Mouse (Mus musculus) cerebellum, adult 8-10 months (tissue): ENCODE measurements around the gene Znfx1.
"Not testable (repeated sequence)": the region's sequence is repeated elsewhere in the genome, so short reads cannot be mapped to it uniquely, and the experiment has no call there.

Source experiments
- DNase-seq: peaks from one replicate; pipeline ENCODE4 v3.0.0; 2022

The Znfx1 gene

GRCm38 (mm10) chr2:167043400-167044121 is 19.3 kb downstream of the Znfx1 start:
- DNase-seq, result no peak

GRCm38 (mm10) chr2:167039386-167039785 is 23.4 kb downstream of the Znfx1 start:
- no peak for DNase-seq

GRCm38 (mm10) chr2:167038716-167039115 is 24.1 kb downstream of the Znfx1 start:
- no peak for DNase-seq

GRCm38 (mm10) chr2:167038297-167038696 is 24.5 kb downstream of the Znfx1 start:
- peak; percentile 30 for DNase-seq

- DNase-seq, result no peak
These were observed 25.1 kb downstream of the Znfx1 start for GRCm38 (mm10) chr2:167037710-167038109.

DNA sequence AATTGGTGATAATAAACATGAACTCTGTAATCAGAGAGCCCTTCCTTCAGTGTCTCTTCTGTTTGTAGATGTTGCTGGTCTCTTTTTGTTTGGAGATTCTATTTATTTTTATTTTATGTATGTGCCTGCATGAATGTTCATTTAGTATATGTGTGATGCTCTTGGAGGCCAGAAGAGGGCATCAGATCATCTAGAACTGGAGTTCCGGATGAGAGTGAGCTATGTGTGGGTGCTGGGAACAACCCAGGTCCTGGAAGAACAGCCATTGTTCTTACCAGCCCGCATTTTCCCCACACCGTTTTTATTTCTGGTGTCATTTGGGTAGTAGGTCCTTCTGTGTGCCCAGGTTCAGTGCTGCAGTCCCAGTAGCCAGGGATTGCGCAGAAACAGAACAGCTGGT is 32.3 kb downstream of the Znfx1 start:
- no peak for DNase-seq

GRCm38 (mm10) chr2:167028553-167028952 is 34.3 kb downstream of the Znfx1 start:
- DNase-seq, result no peak

- DNase-seq, result no peak
These were observed 43.4 kb downstream of the Znfx1 start for GRCm38 (mm10) chr2:167019396-167019795.

DNA sequence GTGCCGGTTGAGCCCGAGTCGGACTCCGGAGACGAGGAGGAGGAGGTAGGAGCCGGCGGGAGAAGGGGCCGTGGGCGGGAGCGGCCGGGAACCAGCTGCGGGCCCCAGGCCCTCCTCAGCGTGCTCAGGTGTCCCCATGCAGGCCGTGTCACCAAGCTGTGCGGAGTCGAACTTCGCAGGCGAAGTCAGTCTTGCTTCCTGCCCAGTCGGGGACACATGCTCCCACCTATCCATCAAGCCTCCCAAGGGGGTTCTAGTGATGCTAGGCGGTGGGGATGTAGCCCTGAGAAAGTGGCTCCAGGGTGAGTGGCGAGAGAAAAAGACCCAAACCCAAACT is 47.5 kb downstream of the Znfx1 start:
- no peak for DNase-seq

GRCm38 (mm10) chr2:167014702-167015381 is 48.0 kb downstream of the Znfx1 start, which contains the start of gene Ddx27:
Ddx27 (plus strand) TSS chr2:167015193.
- peak; percentile 87 for DNase-seq

DNA sequence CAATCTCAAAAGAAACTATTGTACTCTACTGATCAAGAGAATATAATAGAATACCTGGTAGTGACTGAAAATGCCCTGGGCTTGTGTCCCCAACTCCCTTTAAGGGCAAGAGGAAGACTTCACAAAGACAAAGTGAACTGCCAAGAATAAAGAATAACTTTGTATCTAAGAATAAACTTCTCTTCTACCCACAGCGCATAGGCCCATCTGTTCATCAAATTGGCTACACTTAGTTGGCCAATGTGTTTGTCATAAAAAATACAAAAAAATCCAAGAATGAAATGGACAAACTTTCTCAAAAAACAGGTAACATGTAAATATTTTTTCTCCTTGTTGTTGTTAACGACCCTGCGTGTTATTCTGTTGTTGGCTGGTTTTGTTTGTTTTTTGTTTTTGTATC is 52.3 kb downstream of the Znfx1 start:
- no peak for DNase-seq

DNA sequence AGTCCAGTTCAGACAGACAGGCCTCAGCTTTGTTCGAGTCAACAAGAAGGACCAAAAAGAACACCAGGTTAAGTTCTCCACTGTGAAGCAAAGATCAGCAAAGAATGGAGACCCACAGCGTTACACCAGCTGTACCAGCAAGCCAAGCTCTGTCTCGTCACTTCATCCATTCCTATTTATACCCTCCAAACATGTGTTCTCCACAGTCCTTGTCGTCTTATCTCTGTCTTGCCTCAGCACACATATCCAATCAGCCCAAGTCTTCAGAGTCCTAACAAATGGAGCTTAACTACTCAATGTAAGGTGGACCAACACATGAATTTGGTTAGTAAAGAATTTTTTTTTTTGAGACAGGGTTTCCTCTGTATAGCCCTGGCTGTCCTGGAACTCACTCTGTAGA is 53.3 kb downstream of the Znfx1 start:
- no peak for DNase-seq

DNA sequence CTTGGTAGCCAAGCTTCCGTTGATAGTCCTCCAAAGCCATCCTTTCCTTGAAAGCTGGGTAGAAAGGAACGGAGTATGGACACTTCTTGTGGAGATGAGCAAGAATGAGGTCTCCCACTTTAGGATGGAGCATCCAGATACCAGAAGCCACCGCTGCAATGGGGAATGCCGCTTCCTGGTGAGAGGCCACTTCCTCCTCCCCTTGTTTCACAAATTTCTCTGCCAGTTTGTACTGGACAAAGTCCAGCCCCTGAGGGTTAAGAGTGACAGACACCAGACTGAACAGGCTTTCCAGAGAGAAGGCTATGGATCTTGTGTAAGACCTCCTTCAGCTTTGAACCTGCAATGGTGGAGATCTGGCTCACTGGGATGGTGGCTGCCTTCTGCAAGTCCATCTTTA is 55.2 kb downstream of the Znfx1 start:
- not testable (repeated sequence) for DNase-seq

GRCm38 (mm10) chr2:167007001-167007491 is 55.8 kb downstream of the Znfx1 start:
- peak; percentile 66 for DNase-seq

GRCm38 (mm10) chr2:167006355-167006754 is 56.5 kb downstream of the Znfx1 start:
- DNase-seq, result no peak

- DNase-seq, result peak; percentile 81
These were observed 58.5 kb downstream of the Znfx1 start for GRCm38 (mm10) chr2:167004099-167004854.

- no peak for DNase-seq
These were observed 61.3 kb downstream of the Znfx1 start for GRCm38 (mm10) chr2:167001486-167001885.

DNA sequence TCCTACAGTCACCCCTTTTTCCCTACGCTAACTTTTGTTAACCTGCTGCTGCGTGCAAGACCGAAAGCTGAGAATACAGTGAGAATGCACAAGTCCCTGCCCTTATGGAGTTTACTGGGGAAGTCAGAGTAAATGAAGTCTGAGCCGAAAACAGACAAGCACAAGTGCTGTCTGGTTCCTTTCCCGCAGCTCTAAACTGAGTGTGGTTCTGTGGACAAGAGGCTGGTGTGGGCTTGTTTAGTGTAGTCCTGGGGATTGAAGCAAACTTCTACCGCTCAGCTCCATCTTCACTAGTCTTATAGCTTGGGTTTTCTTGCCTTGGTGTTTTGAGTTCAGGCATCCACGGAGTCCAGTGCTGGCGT is 66.3 kb downstream of the Znfx1 start:
- DNase-seq, result no peak

- DNase-seq, result peak; percentile 93
These were observed 66.9 kb downstream of the Znfx1 start, which contains the start of gene Stau1 for GRCm38 (mm10) chr2:166995796-166996532. Stau1 (minus strand) TSS chr2:166996299.

GRCm38 (mm10) chr2:166995021-166995795 is 67.6 kb downstream of the Znfx1 start:
- peak; percentile 29 for DNase-seq

DNA sequence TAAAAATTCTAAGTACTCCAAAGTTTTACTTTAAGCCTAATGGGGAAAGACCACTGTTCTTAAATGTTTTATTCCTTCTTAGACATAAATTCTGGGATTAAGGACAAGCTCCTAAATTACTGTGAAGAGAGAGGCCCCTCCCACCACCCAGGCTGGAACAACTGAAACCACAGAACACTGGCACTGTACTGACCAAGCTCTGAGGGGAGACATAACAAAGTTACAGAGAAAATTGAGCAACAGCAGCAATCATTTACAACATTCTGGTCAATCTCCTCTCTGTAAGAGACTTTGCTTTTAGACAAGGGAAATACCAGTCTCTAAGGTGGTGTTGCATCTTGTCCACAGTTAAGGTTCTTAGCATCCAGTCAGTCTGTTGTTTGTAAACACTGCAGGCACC is 70.9 kb downstream of the Znfx1 start:
- DNase-seq, result no peak

DNA sequence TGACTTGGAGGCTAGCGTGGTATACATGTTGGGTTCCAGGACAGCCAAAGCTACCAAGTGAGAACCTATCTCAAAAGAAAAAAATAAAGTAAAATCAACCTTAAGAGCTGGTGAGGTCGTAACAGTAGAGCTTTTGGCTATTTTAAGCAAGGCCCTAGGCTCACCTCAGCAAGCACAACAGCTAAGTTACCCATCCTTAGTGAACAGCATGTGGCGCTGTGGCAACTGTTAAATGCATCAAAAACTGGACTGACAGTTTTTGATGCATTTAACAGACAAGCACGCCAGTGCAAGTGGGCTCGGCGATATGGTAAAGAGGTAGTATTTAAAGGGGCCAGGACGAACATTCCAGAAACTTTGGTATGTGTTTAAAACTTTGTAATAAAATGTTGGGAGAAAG is 72.0 kb downstream of the Znfx1 start:
- no peak for DNase-seq
